Mouse (Mus musculus): ENCODE measurements around the gene Klhl10. TPM values are rescaled to one million over a fixed set of nuclear protein-coding genes. Genes with fewer than 3 reads are reported as not detected.

Klhl10 gene
- polyA plus RNA-seq, 1 experiment from 2014 or later: 0.52 TPM

GRCm38 (mm10) chr11:100472935-100473295 is 31.2 kb downstream of the Klhl10 start:
- WGBS: 33% methylated on average over 5 of the region's 5 CpGs
- no peak overlapping the region for H3K27ac ChIP-seq (replicated peaks; ENCODE audit: low read depth, low read length)
- no peaks in the 10 kb centered on the region for H3K9me3 ChIP-seq (replicated peaks; ENCODE audit: control insufficient read depth, low read length)
- DNase-seq (ENCODE audit: low spot score) (no peak), ATAC-seq (replicated peaks; ENCODE audit: insufficient number of reproducible peaks, low FRiP score, low TSS enrichment, low read depth) (peak; percentile 54)
- no peak overlapping the region for H3K9ac ChIP-seq (replicated peaks; ENCODE audit: low read length)
- H3K36me3 ChIP-seq (replicated peaks; ENCODE audit: control insufficient read depth, insufficient read depth, low read depth, low read length): no peaks in the 10 kb centered on the region; the same call in 1 of the 2 replicates
- no peaks in the 10 kb centered on the region for H3K27me3 ChIP-seq (ENCODE audit: control insufficient read depth, insufficient read depth, low read length)
- peak overlapping the region; percentile 95 for H3K4me3 ChIP-seq (ENCODE audit: low read depth, low read length)
- no peaks in the 10 kb centered on the region; the same call in 1 of the 2 replicates for H3K4me1 ChIP-seq (ENCODE audit: control insufficient read depth, insufficient read depth, low read length)
- no peak overlapping the region for H3K4me2 ChIP-seq (ENCODE audit: low read depth, low read length)

- Histone ChIP-seq H3K4me3 (ENCODE audit: low read depth, low read length) (no peak overlapping the region), H3K4me2 (ENCODE audit: low read depth, low read length) (no peak overlapping the region), H3K9me3 (replicated peaks; ENCODE audit: control insufficient read depth, low read length) (no peaks in the 10 kb centered on the region), H3K36me3 (replicated peaks; ENCODE audit: control insufficient read depth, insufficient read depth, low read depth, low read length) (peaks cover 6% of the 10 kb centered on the region), H3K27ac (replicated peaks; ENCODE audit: low read depth, low read length) (no peak overlapping the region), H3K9ac (replicated peaks; ENCODE audit: low read length) (no peak overlapping the region), H3K27me3 (ENCODE audit: control insufficient read depth, insufficient read depth, low read length) (no peaks in the 10 kb centered on the region), H3K4me1 (ENCODE audit: control insufficient read depth, insufficient read depth, low read length) (no peaks in the 10 kb centered on the region)
- 95% methylated on average over 5 of the region's 5 CpGs for WGBS
- ATAC-seq (replicated peaks; ENCODE audit: insufficient number of reproducible peaks, low FRiP score, low TSS enrichment, low read depth) (no peak), DNase-seq (ENCODE audit: low spot score) (no peak)
Measured at GRCm38 (mm10) chr11:100476281-100476680, 34.6 kb downstream of the Klhl10 start.

- no peak overlapping the region for H3K9ac ChIP-seq (replicated peaks; ENCODE audit: low read length)
- peaks cover 9% of the 10 kb centered on the region for H3K36me3 ChIP-seq (replicated peaks; ENCODE audit: control insufficient read depth, insufficient read depth, low read depth, low read length)
- ATAC-seq (replicated peaks; ENCODE audit: insufficient number of reproducible peaks, low FRiP score, low TSS enrichment, low read depth) (no peak), DNase-seq (ENCODE audit: low spot score) (no peak)
- no peak overlapping the region for H3K4me3 ChIP-seq (ENCODE audit: low read depth, low read length)
- H3K27ac ChIP-seq (replicated peaks; ENCODE audit: low read depth, low read length): no peak overlapping the region
- no peaks in the 10 kb centered on the region for H3K4me1 ChIP-seq (ENCODE audit: control insufficient read depth, insufficient read depth, low read length)
- H3K27me3 ChIP-seq (ENCODE audit: control insufficient read depth, insufficient read depth, low read length): no peaks in the 10 kb centered on the region
- H3K9me3 ChIP-seq (replicated peaks; ENCODE audit: control insufficient read depth, low read length): no peaks in the 10 kb centered on the region
- 79% methylated on average over 7 of the region's 7 CpGs for WGBS
- no peak overlapping the region for H3K4me2 ChIP-seq (ENCODE audit: low read depth, low read length)
Measured at GRCm38 (mm10) chr11:100479152-100479551, 37.4 kb downstream of the Klhl10 start.

GRCm38 (mm10) chr11:100484461-100484860 is 42.7 kb downstream of the Klhl10 start:
- DNase-seq (ENCODE audit: low spot score): no peak
- H3K4me1 ChIP-seq (ENCODE audit: control insufficient read depth, insufficient read depth, low read length): no peaks in the 10 kb centered on the region
- H3K9me3 ChIP-seq (replicated peaks; ENCODE audit: control insufficient read depth, low read length): no peaks in the 10 kb centered on the region
- H3K9ac ChIP-seq (replicated peaks; ENCODE audit: low read length): no peak overlapping the region
- no peak overlapping the region for H3K27ac ChIP-seq (replicated peaks; ENCODE audit: low read depth, low read length)
- no peaks in the 10 kb centered on the region for H3K27me3 ChIP-seq (ENCODE audit: control insufficient read depth, insufficient read depth, low read length)
- H3K36me3 ChIP-seq (replicated peaks; ENCODE audit: control insufficient read depth, insufficient read depth, low read depth, low read length): peaks cover 11% of the 10 kb centered on the region
- H3K4me2 ChIP-seq (ENCODE audit: low read depth, low read length): no peak overlapping the region
- whole genome bisulfite sequencing: 97% methylated on average over 3 of the region's 3 CpGs
- H3K4me3 ChIP-seq (ENCODE audit: low read depth, low read length): no peak overlapping the region
- ATAC-seq (replicated peaks; ENCODE audit: insufficient number of reproducible peaks, low FRiP score, low TSS enrichment, low read depth): no peak

GRCm38 (mm10) chr11:100485801-100486538 is 44.3 kb downstream of the Klhl10 start:
- no peak for ATAC-seq (replicated peaks; ENCODE audit: insufficient number of reproducible peaks, low FRiP score, low TSS enrichment, low read depth)
- 90% methylated on average over 8 of the region's 8 CpGs for WGBS
- H3K27ac ChIP-seq (replicated peaks; ENCODE audit: low read depth, low read length): no peak overlapping the region
- peak; percentile 64 for DNase-seq (ENCODE audit: low spot score)
- H3K36me3 ChIP-seq (replicated peaks; ENCODE audit: control insufficient read depth, insufficient read depth, low read depth, low read length): peaks cover 6% of the 10 kb centered on the region
- no peak overlapping the region for H3K9ac ChIP-seq (replicated peaks; ENCODE audit: low read length)
- no peak overlapping the region for H3K4me2 ChIP-seq (ENCODE audit: low read depth, low read length)
- H3K4me1 ChIP-seq (ENCODE audit: control insufficient read depth, insufficient read depth, low read length): no peaks in the 10 kb centered on the region
- H3K9me3 ChIP-seq (replicated peaks; ENCODE audit: control insufficient read depth, low read length): no peaks in the 10 kb centered on the region
- H3K4me3 ChIP-seq (ENCODE audit: low read depth, low read length): no peak overlapping the region
- H3K27me3 ChIP-seq (ENCODE audit: control insufficient read depth, insufficient read depth, low read length): no peaks in the 10 kb centered on the region

GRCm38 (mm10) chr11:100490951-100491350 is 49.2 kb downstream of the Klhl10 start:
- H3K36me3 ChIP-seq (replicated peaks; ENCODE audit: control insufficient read depth, insufficient read depth, low read depth, low read length): peaks cover 15% of the 10 kb centered on the region

GRCm38 (mm10) chr11:100493771-100494170 is 52.1 kb downstream of the Klhl10 start:
- no peak overlapping the region for H3K27ac ChIP-seq (replicated peaks; ENCODE audit: low read depth, low read length)
- no peak for DNase-seq (ENCODE audit: low spot score)
- ATAC-seq (replicated peaks; ENCODE audit: insufficient number of reproducible peaks, low FRiP score, low TSS enrichment, low read depth): no peak
- H3K9me3 ChIP-seq (replicated peaks; ENCODE audit: control insufficient read depth, low read length): no peaks in the 10 kb centered on the region
- no peak overlapping the region for H3K4me3 ChIP-seq (ENCODE audit: low read depth, low read length)
- H3K27me3 ChIP-seq (ENCODE audit: control insufficient read depth, insufficient read depth, low read length): no peaks in the 10 kb centered on the region
- no peaks in the 10 kb centered on the region for H3K4me1 ChIP-seq (ENCODE audit: control insufficient read depth, insufficient read depth, low read length)
- WGBS: 91% methylated on average over 12 of the region's 12 CpGs
- peaks cover 26% of the 10 kb centered on the region for H3K36me3 ChIP-seq (replicated peaks; ENCODE audit: control insufficient read depth, insufficient read depth, low read depth, low read length)
- H3K9ac ChIP-seq (replicated peaks; ENCODE audit: low read length): no peak overlapping the region
- H3K4me2 ChIP-seq (ENCODE audit: low read depth, low read length): no peak overlapping the region

More at GRCm38 (mm10) chr11:100490951-100491350, 49.2 kb downstream of the Klhl10 start:
- Histone ChIP-seq H3K4me2 (ENCODE audit: low read depth, low read length) (no peak overlapping the region), H3K4me3 (ENCODE audit: low read depth, low read length) (no peak overlapping the region), H3K27me3 (ENCODE audit: control insufficient read depth, insufficient read depth, low read length) (no peaks in the 10 kb centered on the region), H3K9ac (replicated peaks; ENCODE audit: low read length) (no peak overlapping the region), H3K9me3 (replicated peaks; ENCODE audit: control insufficient read depth, low read length) (no peaks in the 10 kb centered on the region), H3K4me1 (ENCODE audit: control insufficient read depth, insufficient read depth, low read length) (no peaks in the 10 kb centered on the region), H3K27ac (replicated peaks; ENCODE audit: low read depth, low read length) (no peak overlapping the region)
- ATAC-seq (replicated peaks; ENCODE audit: insufficient number of reproducible peaks, low FRiP score, low TSS enrichment, low read depth): no peak
- 86% methylated on average over 6 of the region's 6 CpGs for WGBS
- DNase-seq (ENCODE audit: low spot score): no peak

GRCm38 (mm10) chr11:100500241-100500640 is 58.5 kb downstream of the Klhl10 start:
- 91% methylated on average over 3 of the region's 3 CpGs for WGBS
- no peak for ATAC-seq (replicated peaks; ENCODE audit: insufficient number of reproducible peaks, low FRiP score, low TSS enrichment, low read depth)
- no peak overlapping the region for H3K27ac ChIP-seq (replicated peaks; ENCODE audit: low read depth, low read length)

More at GRCm38 (mm10) chr11:100500241-100500640, 58.5 kb downstream of the Klhl10 start:
- Histone ChIP-seq H3K27me3 (ENCODE audit: control insufficient read depth, insufficient read depth, low read length) (no peaks in the 10 kb centered on the region), H3K4me1 (ENCODE audit: control insufficient read depth, insufficient read depth, low read length) (no peaks in the 10 kb centered on the region), H3K9me3 (replicated peaks; ENCODE audit: control insufficient read depth, low read length) (no peaks in the 10 kb centered on the region), H3K4me3 (ENCODE audit: low read depth, low read length) (no peak overlapping the region), H3K4me2 (ENCODE audit: low read depth, low read length) (no peak overlapping the region), H3K9ac (replicated peaks; ENCODE audit: low read length) (no peak overlapping the region), H3K36me3 (replicated peaks; ENCODE audit: control insufficient read depth, insufficient read depth, low read depth, low read length) (peaks cover 31% of the 10 kb centered on the region)
- DNase-seq (ENCODE audit: low spot score): no peak

All from embryonic facial prominence, embryonic 11.5 days (tissue).